Mouse (Mus musculus): ENCODE data around the gene Arid3b. TPM values are rescaled to one million over a fixed set of nuclear protein-coding genes. Genes with fewer than 3 reads are reported as not detected.

The Arid3b gene
- total and polyA plus RNA-seq, 3 experiments = 3.4 to 8.8 (median 5.5) TPM

GRCm38 (mm10) chr9:57829812-57830557, 6.6 kb downstream of the Arid3b start:
- DNase-seq = no peak

DNA sequence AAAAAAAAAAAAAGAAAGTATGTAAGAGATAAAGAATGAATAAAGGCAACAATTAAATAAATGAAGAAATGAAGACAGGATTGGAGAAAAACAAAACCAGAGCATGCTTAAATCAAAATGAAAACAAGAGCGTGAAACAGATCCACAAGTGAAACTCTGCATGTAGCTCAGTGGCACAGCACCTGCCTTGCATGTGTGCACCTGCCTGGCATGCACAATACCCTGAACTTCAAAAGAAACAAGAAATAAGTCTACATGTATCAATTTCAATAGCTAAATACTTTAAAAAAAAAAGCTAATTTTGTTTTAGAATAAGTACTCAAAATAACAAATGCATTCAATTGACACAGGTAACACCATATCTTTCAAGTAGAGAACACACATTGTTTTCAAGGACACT, 13.2 kb downstream of the Arid3b start:
- DNase-seq = no peak

- DNase-seq = no peak
These were observed 13.8 kb downstream of the Arid3b start for GRCm38 (mm10) chr9:57822812-57823211.

GRCm38 (mm10) chr9:57820186-57821080, 16.2 kb downstream of the Arid3b start:
- no peak for DNase-seq

DNA sequence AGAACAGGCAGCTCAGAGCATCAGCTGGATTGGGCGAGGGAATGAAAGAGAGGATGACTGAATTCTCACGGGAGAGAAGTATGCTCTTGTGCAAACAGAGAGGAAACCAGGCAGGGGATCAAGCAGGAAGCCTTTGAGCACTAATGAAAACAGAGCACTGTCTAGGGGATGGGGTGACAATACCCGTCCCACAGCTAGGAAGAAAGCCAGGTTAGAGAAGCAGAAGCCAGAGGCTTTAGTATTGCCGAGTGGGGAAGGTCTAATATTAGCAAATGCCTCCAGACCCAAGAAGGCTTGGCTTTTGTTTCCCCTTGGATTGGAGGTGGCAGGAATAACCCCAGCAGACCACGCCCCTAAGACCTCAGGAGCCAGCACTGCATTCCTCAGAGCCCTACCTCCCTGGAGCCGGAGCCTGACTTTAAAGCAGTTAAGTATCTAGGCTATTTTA, 19.3 kb downstream of the Arid3b start:
- DNase-seq = no peak

- DNase-seq = no peak
These were observed 21.7 kb downstream of the Arid3b start for GRCm38 (mm10) chr9:57814866-57815265.

- no peak for DNase-seq
These were observed 22.6 kb downstream of the Arid3b start for GRCm38 (mm10) chr9:57814014-57814413.

GRCm38 (mm10) chr9:57811793-57812733, 24.5 kb downstream of the Arid3b start:
- DNase-seq = no peak

- DNase-seq = no peak
These were observed 25.9 kb downstream of the Arid3b start for GRCm38 (mm10) chr9:57810691-57811090.

DNA sequence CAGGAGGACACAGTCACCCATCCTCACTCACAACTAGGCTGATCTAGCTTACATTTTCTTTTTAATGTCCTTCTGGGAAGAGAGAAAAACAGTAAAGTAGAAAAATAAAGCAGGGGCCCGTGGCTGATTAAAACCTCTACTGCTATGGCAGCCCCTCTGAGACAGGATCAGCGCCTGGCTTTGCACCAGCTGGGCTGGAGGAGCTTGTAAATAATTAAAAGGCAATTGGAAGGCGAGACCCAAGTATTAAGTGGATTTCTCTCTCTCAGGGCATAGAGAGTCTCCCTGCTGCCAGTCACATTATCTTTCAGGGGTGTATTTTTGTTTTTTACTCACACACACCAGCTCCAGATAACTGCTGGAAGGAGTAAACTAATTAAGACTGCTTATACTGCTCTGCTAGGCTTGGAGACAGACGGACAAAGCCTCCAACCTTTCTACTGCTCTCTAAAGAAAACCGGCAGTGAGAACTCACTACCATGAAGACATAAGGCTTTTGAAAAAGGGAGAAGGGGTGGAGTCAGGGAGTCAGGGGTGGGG, 27.8 kb downstream of the Arid3b start:
- DNase-seq = no peak

- no peak for DNase-seq
These were observed 29.4 kb downstream of the Arid3b start for GRCm38 (mm10) chr9:57807174-57807651.

- DNase-seq = no peak
These were observed 30.5 kb downstream of the Arid3b start for GRCm38 (mm10) chr9:57806066-57806481.

GRCm38 (mm10) chr9:57805087-57805737, 31.4 kb downstream of the Arid3b start:
- DNase-seq = no peak

DNA sequence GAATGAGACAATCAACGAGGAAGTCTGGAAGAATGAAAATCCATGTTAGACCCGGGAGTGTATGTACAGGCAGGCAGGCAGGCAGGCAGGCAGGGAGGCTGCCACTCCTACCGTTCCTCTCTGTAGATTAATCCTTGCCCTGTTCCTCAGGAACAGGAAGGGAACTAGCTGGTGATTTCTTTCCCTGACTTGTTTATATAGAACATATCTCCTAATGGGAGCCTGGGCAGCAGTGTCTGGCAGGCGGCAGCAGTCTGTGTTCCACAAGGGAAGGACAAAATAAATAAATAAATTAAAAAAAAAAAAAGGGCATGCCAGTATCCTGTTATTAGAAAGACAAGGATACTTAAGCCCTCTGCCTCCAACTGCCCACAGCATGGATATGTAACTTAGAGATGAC, 32.8 kb downstream of the Arid3b start:
- no peak for DNase-seq

- DNase-seq = no peak
These were observed 33.5 kb downstream of the Arid3b start for GRCm38 (mm10) chr9:57803047-57803446.

DNA sequence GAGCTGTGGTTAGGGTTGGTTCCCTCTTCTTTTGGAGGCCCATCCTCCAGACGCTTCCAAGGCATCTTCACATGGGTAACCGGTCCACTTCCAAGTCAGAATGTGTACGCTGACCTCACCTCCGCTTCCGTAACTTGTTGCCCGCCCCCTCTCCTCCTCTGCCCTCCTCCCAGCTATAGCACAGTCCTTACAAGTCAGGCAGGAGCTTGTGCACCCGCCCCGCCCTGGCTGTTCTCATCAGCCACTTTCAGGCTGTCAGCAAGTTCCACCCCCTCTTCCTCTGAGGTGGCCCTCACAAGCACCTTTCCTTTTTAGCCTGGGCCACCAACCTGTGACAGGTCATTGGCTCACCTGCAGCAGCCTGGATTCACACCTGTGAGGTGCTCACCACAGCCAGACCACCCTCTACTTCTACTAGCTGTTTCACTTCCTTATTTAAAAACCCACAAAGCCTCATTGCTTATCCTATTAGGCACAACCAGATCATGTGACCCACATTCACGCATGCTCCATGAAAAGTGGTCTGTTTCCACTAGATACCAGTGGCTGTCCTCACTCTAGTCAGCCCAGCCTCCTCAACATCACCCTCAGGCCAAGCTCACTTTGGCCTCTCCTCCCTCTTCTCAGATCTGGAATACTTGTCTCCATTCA, 36.1 kb downstream of the Arid3b start:
- no peak for DNase-seq

DNA sequence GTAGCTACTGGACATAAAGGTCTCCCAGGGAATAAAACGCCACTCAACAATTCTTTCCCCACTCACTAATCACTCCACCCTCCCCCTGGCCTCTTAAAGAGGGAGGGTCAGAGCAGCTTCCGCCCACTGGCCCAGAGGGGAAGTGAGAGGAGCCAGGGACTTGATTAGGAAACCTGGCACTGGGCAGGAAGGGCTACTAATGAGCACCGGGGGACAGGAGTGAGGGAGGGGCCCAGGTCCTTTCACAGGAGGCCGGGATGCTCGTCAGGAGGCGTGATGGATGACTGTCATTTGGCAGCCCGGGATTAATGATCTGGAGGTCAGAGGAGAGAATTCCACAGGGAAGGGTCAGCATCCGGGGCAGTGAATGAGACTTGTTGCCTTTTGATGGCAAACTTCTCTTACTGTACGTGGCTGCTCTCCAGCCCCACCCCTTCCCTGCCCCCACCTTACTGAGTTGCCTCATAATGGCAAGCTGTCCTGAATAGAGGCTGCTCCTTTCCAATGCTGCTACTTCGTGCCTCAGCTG, 37.8 kb downstream of the Arid3b start:
- DNase-seq = peak; percentile 26

- no peak for DNase-seq
These were observed 39.1 kb downstream of the Arid3b start for GRCm38 (mm10) chr9:57797456-57797855.

- DNase-seq = no peak
These were observed 46.9 kb downstream of the Arid3b start for GRCm38 (mm10) chr9:57789733-57790132.

DNA sequence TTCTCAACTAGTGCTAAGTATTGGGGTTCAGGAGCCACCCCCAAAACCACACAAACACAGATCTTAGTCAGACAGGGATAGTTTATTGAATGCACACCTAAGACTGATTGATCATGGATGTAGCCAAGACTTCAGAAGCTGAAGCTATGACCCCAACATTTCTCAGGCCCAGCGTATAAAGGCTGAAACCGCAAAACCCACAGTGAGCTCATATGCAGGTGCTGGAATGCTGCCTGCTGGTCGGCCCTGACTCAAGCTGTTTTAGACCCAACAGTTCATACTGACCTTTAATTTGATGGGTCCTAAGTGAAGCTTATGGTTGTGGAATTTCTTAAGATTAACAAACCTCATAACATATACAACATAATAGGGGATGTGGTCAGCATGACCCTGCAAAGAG, 53.9 kb downstream of the Arid3b start:
- peak; percentile 14 for DNase-seq

All from adrenal gland, adult 2 months (tissue).